Mouse (Mus musculus): ENCODE measurements around the gene Olfr1053.
"Not testable (repeated sequence)": the region's sequence is repeated elsewhere in the genome, so short reads cannot be mapped to it uniquely, and the experiment has no call there.

Gene Olfr1053

DNA sequence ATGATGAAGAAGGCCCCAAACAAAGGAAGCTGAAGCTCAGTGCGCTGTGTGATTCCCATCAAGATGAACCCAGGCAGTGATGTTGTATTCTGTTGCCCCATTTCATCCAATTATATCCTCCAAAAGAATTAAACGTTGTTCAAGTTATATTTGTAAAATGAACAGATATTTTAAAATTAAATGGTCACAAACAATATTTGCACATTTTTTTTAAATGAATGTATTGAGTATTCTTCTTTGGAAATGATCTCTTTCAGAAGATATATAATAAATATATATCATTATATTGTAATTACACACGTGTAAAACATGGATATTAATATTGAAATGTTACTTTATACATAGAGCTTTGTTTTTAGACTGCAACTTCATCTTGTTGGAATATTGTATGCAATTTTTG lies at the start of gene Olfr1053:
Gene Olfr1053 (minus strand): TSS at position 101 of the 400 bp plus-strand sequence.
- DNase-seq (ENCODE audit: low read depth): no peak

DNA sequence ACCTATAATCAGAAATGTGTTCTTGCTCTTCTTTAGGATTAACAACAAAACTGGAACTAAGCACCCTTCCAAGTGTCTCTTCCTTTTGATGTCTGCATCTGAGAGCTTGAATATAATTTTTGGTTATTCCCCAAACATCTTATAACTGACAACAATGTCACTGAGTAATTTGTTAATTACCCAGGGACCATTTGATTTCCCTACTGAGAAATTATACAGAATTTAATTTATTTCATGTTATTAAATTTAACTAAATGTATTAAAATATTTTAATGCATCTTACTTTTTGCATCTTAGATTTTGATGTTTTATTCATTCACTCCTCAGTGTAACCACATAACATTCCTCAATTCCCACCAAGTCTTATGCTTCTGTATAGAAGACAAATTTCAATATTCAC lies 47.3 kb upstream of the Olfr1053 start, which contains the start of gene Olfr1056:
Gene Olfr1056 (minus strand): TSS at position 101 of the 400 bp plus-strand sequence.
- DNase-seq (ENCODE audit: low read depth): no peak

DNA sequence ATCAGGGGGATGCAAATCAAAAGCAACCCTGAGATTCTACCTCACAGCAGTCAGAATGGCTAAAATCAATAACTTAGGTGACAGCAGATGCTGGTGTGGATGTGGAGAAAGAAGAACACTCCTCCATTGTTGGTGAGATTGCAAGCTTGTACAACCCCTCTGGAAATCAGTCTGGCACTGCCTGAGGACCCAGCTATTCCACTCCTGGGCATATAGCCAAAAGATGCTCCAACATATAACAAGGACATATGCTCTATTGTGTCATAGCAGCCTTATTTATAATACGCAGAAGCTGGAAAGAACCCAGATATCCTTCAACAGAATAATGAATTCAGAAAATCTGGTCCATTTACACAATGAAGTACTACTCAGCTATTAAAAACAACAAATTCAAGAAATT lies 36.7 kb upstream of the Olfr1053 start:
- not testable (repeated sequence) for DNase-seq (ENCODE audit: low read depth)

DNA sequence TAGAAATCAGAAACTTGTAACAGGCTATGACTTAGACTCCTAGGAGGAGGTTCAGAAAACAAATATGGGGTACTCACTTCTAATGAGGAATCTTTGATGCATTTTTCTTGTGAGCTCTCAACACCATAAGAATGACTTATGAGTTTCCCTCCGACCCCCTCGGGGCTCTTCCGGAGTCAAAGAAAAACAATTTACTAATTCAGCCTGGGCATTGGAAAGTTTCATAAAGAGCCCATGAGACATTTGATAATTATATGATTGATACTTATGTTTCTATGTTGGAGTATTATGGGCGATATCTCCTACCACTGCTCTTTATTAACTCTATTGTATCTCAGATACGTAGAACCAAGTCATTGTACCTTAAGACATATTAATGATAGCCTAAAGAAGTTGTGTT lies 35.1 kb upstream of the Olfr1053 start, which contains the start of gene Olfr1055:
Gene Olfr1055 (minus strand): TSS at position 101 of the 400 bp plus-strand sequence.
- DNase-seq (ENCODE audit: low read depth): no peak

DNA sequence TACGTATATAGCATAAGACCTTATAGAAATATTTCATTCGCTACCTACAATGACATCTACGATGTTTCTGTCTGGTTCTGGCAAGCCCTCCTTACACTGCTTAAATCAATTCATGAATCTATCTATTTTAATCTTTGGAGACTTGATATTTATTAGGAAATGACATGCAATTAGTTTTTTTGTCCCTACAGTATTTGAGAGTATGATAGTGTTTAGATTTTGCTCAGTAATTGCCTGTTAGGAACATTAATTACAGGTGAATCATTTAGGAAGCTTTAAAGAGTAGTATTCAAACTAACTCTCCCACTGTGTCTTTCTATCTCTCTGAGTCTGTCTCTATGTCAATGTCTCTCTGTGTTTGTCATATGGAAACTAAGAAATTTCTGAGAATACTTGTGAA lies 20.2 kb upstream of the Olfr1053 start, which contains the start of gene Olfr1054:
Gene Olfr1054 (minus strand): TSS at position 101 of the 400 bp plus-strand sequence.
- no peak for DNase-seq (ENCODE audit: low read depth)

DNA sequence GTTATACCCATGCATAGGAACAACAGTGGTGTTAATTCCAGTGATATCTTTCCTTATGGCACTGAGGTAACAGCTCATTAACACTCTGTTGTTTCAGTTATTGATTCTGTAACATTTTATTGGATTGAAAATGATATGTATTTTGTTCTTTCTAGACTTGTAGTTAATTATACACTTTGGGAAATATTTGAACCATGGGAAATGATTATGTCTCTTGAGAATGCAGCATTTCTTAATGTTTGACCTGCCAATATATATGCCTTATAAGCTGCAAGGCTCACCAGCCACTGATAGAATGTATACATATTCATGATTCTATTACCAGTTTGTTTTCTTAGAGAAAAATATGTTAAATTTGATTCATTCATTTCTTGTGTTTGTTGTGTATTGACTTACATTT lies 22.9 kb downstream of the Olfr1053 start, which contains the start of gene Olfr1052:
Gene Olfr1052 (plus strand): TSS at position 301 of the 400 bp plus-strand sequence.
- no peak for DNase-seq (ENCODE audit: low read depth)

DNA sequence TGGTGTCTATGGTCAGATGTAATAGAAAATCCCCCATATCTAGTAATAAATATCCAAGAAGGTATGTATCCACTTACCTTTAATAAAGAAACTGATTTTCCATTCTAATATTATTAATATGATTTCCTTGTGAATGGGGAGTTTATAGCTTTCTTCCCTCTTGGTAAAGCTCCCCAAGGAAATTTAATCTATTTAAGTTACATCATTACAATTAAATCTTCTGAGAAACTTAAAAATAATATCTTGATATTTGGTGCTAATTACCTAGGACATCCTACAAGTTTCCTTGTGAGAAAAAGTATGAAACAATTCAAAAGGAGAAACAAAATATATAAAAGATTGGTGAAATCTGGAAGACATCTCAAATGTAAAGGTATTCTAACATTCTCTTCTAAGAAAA lies 36.1 kb downstream of the Olfr1053 start, which contains the start of gene Olfr1051:
Gene Olfr1051 (minus strand): TSS at position 101 of the 400 bp plus-strand sequence.
- not testable (repeated sequence) for DNase-seq (ENCODE audit: low read depth)

Measured in induced T-regulatory cell, adult 2 months (primary cell).